Mouse (Mus musculus) left cerebral cortex, adult 2 months (tissue): ENCODE data around the gene Trim2. TPM values are rescaled to one million over a fixed set of nuclear protein-coding genes. Genes with fewer than 3 reads are reported as not detected.
A peak's percentile ranks its signal among the peaks of the same experiment; 100 is the strongest.

ENCODE experiments used
- DNase-seq, 2 experiments: peaks; one replicate each; pipeline ENCODE4 v3.0.0; 2021 to 2022; ENCODE audit warnings: low spot score in 2 of 2, mixed read lengths in 1 of 2; ENCODE audit errors: extremely low spot score in 1 of 2
- H3K27ac ChIP-seq: fragments of 200-600 bp; 2 replicates; pipeline ENCODE4 v1.8.1; 2022
- H3K4me3 ChIP-seq: fragments of 200-600 bp; 2 replicates; pipeline ENCODE4 v1.8.1; 2022
- CTCF ChIP-seq: fragments of 200-600 bp; IDR thresholded peaks from 2 replicates; pipeline ENCODE4 v1.8.1; 2022; ENCODE audit warnings: antibody characterized with exemption, mild to moderate bottlenecking, moderate library complexity
- intact Hi-C: fragments of 180-260 bp; cut with DNase I; formaldehyde crosslinking; loops from one replicate; pipeline ENCODE4 v1.15.1; 2025
- total RNA-seq, 2 experiments: library from RNA; stranded (reverse); gene quantifications; 2 replicates each; pipeline ENCODE4 v1.2.3; 2021

Trim2 gene
- total RNA-seq, 2 experiments from 2014 or later: 246 to 280 TPM

- no peak overlapping the region for H3K4me3 ChIP-seq
- DNase-seq: no peak
- no peak overlapping the region for H3K27ac ChIP-seq
- TF ChIP-seq CTCF: no peak
- intact Hi-C loops: no loop called here
Measured at GRCm38 (mm10) chr3:84318865-84319264, 12.2 kb upstream of the Trim2 start.

GRCm38 (mm10) chr3:84314651-84315191 is 8.0 kb upstream of the Trim2 start:
- Histone ChIP-seq H3K4me3 (no peak overlapping the region), H3K27ac (no peak overlapping the region)
- DNase-seq: peak; percentile 37 to 55
- intact Hi-C loops: loop anchor here (2.0 to 5.0 kb wide), 2 partner anchors 228 to 367 kb away; no protein-coding TSS in a partner anchor
- peak; percentile 79 for TF ChIP-seq CTCF

GRCm38 (mm10) chr3:84313801-84314541 is 7.3 kb upstream of the Trim2 start:
- intact Hi-C loops: loop anchor here (1.0 to 5.0 kb wide), 4 partner anchors 45 to 367 kb away; no protein-coding TSS in a partner anchor
- no peak for TF ChIP-seq CTCF
- Histone ChIP-seq H3K4me3 (no peak overlapping the region), H3K27ac (no peak overlapping the region)
- DNase-seq: no peak

- intact Hi-C loops: loop anchor here (1.0 to 5.0 kb wide), 3 partner anchors 44 to 366 kb away; no protein-coding TSS in a partner anchor
- peak; percentile 83 for TF ChIP-seq CTCF
- H3K4me3 ChIP-seq: no peak overlapping the region
- H3K27ac ChIP-seq: no peak overlapping the region
- peak; percentile 58 to 67 for DNase-seq
Measured at GRCm38 (mm10) chr3:84313003-84313800, 6.5 kb upstream of the Trim2 start.

GRCm38 (mm10) chr3:84312326-84312725 is 5.6 kb upstream of the Trim2 start:
- no peak overlapping the region for H3K27ac ChIP-seq
- intact Hi-C loops: loop anchor here (2.0 to 5.0 kb wide), 2 partner anchors 44 to 365 kb away; no protein-coding TSS in a partner anchor
- no peak for TF ChIP-seq CTCF
- H3K4me3 ChIP-seq: no peak overlapping the region
- no peak for DNase-seq

- Histone ChIP-seq H3K4me3 (no peak overlapping the region), H3K27ac (no peak overlapping the region)
- TF ChIP-seq CTCF: no peak
- DNase-seq: no peak
- intact Hi-C loops: no loop called here
Measured at GRCm38 (mm10) chr3:84307516-84307915, 839 bp upstream of the Trim2 start.

GRCm38 (mm10) chr3:84305722-84306510 is 761 bp downstream of the Trim2 start:
- peak overlapping the region; percentile 51 for H3K4me3 ChIP-seq
- intact Hi-C loops: loop anchor here (2.0 kb wide), 3 partner anchors 47 to 131 kb away; partner anchors contain the start of gene Gm6525
- no peak for DNase-seq
- TF ChIP-seq CTCF: no peak
- peak overlapping the region; percentile 44 for H3K27ac ChIP-seq

GRCm38 (mm10) chr3:84305010-84305692 is 1.5 kb downstream of the Trim2 start:
- intact Hi-C loops: loop anchor here (2.0 kb wide), 3 partner anchors 46 to 130 kb away; partner anchors contain the start of gene Gm6525
- TF ChIP-seq CTCF: no peak
- DNase-seq: peak; percentile 63 to 80
- Histone ChIP-seq H3K27ac (peak overlapping the region; percentile 52), H3K4me3 (peak overlapping the region; percentile 51)

- H3K27ac ChIP-seq: peak overlapping the region; percentile 52
- peak; percentile 58 to 77 for DNase-seq
- TF ChIP-seq CTCF: peak; percentile 37
- peak overlapping the region; percentile 51 for H3K4me3 ChIP-seq
- intact Hi-C loops: loop anchor here (2.0 kb wide), 3 partner anchors 46 to 130 kb away; partner anchors contain the start of gene Gm6525
Measured at GRCm38 (mm10) chr3:84304339-84305009, 2.2 kb downstream of the Trim2 start.

GRCm38 (mm10) chr3:84303395-84303949 is 3.2 kb downstream of the Trim2 start:
- TF ChIP-seq CTCF: no peak
- Histone ChIP-seq H3K4me3 (peak overlapping the region; percentile 51), H3K27ac (no peak overlapping the region)
- intact Hi-C loops: no loop called here
- DNase-seq: no peak
